Mouse (Mus musculus) liver, adult (tissue): ENCODE data around the gene Mup4.

Source experiments
- GATA4 ChIP-seq: IDR thresholded peaks from 2 replicates; pipeline ENCODE4 v1.6.1; 2014; ENCODE audit warnings: mild to moderate bottlenecking, low read length; ENCODE audit not compliant: insufficient replicate concordance

The Mup4 gene

DNA sequence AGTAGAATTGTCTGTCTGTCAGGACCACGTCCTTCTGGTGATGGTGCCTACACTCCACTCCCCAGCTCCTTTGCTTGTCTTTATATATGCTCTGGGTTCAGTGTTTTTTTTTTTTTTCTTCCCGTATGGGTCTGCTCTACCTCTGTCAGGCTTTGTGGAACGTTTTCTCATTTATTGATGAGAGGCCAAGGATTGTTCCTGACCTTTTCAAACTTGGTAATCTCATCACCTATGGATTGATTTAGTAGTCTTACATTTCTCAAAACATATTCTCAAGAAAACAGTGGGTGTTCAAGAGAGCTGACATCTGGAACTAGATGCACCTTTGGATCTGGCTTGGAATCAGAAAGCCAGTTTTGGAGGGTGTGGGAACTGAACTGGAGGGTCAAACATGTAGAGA is at the start of gene Mup4:
TSS of gene Mup4 (minus strand) at position 101 of the 400 bp plus-strand sequence.
- no peak for TF ChIP-seq GATA4

DNA sequence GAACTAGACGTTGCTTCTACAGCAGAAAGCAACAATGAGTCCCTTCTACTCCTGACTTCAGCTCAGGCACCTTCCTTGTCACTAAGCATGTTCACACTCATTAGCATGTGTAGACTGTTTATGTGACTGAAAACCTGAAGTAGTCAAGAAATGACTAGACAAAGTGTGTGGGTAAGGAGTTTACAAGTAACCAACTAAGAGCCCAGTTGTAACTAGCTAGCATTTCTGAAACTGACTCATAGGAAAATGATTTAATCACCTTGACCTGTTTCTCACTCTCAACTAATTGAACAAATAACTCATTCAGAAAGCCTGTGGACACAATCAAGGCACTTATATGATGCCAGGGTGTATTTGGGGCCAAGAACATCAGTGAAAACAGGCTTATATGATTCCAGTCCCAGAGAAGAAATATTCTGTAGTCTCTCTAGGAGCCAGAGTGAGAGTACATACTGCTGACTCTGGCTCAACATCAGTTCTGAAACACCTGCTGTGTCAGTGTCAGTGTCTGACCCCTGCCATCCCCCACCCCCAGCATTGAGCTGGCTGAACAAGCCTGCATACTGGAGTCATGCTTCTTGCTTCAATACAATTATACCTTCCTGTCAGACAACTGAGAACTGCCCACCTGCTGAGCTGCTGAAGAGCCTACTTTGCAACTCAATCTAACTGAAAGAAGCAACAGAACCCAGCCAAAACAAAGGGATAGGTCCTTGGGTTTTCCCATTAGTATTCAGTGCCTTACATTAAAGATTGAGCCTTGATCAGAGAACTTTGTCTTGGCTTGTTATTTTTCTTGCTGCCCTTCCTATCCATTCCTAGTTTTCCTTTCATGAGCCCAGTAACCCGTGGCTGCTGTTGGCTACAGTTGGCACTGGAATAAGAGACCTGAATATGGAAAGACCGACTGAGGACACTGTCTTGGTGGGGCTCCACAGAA is 3.2 kb upstream of the Mup4 start, which contains the start of gene Mup6:
TSS of gene Mup6 (plus strand) at position 890 of the 940 bp plus-strand sequence.
- no peak for TF ChIP-seq GATA4

DNA sequence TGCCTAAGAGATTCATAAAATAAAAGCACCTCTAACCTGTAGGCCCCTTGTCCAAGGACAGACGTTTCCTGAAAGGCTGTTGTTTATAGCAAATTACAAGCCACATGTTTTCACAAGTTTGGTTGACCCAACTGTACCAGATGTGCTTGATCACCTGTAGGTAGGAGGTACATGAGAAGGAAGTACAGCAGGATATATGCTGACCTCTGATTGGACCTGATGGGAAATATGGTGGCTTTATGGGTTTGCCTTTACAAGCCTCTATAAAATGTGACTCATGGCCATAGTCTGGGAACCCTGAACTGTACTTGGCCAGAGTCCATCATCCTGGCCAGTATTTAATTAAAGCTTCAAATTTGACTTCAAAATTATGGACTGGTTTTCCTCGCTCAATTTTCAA is 23.0 kb downstream of the Mup4 start:
- TF ChIP-seq GATA4 = no peak

DNA sequence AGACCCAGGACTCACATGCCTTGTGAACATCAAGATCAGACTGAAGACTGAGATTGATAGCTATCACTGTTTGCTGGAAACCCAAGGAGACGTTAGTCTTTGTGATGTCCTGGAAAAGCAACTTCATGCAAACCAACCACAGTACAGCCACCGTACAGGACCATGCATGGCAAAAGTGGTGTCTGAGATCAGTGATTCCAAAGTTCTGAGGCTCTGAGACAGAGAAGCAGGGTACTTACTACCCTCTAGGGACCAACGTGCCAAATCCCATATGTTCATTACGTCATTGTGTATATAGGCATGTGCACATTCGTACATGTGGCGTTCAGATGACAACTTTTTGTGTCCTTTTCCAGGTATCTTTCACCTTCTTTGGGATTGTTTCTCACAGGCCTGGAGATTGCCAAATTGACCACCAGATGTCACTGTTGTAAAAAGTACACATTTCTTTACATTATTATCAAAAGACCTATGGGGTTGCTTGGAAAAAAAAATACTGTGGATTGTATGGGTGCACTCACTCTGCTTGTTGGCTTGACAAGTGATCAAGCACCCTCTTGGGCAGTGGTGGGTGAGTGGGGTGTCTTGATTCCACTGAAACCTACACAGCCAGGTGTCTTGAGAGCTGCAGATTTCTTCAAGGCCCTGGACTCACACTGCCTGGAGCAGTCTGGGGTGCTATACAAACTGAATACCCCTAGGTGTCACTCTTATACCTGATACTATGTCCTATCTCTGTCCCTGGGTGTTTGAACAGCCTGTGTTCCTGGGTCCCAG is 27.8 kb downstream of the Mup4 start:
- TF ChIP-seq GATA4 = no peak

DNA sequence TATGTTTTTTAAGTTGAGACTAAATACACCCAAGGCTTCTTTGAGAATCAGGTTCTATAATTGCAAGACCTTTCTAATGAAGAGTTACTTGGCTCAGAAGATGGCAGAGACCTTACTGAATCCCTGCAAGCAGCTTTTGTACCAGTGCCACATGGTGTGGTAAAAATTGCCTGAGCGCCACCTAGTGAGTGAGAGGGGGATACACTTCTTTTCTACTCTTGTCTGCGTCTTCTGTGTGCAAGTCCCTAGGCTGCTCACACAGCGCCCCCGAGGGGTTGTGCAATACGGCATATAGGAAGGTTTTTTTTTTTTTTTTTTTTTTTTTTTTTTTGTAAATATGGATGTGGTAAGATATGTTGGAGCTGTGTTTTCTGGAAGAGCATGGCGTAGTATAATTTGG is 32.2 kb downstream of the Mup4 start:
- no peak for TF ChIP-seq GATA4

DNA sequence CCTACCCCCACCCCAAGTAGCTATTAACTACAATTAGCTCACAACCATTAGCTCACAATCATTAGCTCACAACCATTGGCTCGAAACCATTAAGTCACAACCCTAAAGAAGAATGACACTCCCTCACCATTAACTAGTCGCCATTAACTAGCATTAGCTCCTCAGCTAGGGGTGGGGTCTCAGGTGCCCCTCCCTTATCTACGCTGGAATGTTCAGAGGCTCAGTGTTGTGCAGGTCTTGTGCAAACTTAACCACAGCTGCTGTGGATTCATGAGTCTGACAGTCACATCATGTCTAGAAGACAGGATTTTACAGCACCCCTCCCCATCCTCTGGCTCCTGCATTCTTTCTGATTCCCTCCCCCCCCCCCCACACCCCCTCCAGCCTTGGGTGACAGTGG is 32.8 kb downstream of the Mup4 start:
- TF ChIP-seq GATA4 = no peak

DNA sequence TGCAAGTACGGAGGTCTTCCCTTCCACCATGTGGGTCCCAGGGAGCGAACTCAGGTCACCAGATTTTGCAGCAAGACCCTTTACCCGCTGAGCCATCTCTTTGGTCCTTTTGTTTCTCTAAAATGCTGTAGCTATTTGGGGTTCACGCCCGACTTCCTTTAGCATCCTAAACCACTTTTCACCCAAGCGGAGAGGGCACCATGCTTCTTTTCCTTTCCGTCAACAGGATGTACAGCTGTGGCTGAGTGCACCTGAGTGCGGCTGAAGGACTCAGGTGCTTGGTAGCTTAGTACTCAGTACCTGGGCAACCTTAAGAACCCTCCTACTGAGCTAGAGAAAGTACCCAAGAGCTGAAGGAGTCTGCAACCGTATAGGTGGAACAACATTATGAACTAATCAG is 35.4 kb downstream of the Mup4 start:
- TF ChIP-seq GATA4 = no peak

DNA sequence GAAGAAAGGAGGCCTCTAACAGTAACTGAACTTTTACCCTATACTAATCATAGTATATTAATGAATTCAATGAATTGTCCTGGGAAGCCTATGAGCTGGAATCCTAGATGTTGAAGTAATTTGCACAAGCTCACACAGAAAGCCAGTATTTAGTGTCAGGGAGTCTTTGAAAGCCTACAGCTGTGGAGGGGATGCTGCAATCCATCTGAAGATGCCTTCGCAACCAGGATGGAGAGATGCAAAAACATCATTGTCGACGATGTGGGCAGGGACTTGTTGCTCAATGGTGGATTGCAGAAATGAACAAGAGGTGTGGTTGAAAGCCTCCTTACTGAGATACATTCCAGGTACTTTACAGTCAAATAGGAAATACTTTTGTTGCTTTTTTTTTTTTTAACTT is 42.5 kb downstream of the Mup4 start:
- no peak for TF ChIP-seq GATA4

DNA sequence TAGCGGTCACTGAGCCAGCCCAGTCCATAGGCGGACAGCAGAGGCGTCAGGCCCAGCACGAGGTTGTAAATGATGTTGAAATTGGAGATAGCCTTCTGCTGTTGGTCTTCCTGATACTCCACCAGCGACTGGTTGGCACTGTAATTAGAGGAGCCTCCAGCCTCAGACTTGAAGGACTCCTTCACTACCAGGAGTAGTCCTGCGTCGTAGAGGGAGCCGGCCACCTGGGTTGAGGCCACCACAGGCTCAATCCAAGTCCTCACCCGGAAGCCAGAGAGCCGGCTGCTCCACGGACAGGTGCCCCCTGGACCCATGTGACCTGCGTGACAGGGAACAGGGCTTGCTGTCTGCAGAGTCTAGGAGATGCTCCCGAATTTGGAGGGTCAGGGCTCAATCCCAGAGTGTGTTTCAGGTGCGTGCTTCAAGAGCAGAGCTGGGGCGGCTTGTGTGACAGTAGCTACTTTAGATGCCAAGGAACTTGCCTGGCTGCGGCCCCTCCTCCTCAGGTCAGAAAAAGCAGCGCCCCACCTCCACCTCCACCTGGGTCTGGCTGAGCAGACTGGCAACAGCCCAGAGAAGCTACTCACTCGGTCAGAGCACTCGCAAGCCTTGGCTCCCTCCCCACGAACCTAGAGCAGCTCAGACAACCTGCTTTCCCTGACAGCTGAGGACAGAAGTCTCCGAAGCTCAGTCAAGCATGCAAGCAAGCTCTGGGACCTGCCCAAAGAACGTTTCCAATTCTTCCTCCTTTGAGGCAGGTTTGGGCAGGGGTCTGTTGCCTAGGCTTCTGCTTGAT is 45.7 kb downstream of the Mup4 start, which contains the start of gene Slc46a2:
TSS of gene Slc46a2 (minus strand) at position 449 of the 796 bp plus-strand sequence.
- no peak for TF ChIP-seq GATA4

DNA sequence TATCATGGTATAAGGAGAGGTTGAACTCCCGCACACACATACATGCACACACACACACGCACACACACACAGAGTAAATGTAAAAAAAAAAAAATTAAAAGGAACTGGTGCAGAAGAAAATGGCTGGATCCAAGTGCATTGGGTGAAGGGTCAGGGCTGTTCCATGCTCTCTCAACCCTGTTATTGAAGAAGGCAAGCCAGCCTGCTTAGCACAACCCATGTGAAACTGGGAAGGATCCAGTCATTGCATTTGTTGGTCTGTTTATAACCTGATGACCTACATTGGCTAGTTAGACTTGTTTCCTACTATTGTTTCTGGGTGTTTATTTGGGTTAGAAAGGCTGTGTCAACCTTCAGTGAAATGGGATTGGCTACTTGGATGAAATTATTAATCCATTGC is 51.7 kb downstream of the Mup4 start:
- TF ChIP-seq GATA4 = no peak

DNA sequence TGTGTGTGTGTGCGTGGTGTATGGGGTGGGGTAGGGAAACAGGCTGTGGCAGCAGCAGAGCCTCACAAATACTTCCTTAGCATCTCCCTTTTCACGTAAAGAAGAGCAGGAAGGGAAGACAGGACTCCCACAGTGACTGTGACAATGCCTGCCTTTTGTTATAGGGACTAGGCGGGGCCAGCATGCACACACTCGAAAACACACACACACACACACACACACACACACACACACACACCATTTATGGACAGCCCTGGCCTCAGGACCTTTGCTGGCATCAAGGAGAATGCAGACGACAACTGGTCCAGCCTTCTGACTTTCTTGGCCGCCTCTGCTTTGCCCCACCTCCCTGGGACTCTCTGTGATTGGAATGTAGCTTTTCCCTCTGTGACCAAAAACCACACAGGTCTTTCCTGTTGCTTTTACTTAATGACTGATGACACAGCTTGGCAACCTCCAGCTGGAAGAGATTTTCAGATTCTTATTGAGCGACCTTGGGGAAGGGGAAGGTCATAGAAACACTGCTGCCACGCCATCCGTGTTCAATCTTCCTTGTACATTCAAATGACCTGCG is 52.8 kb downstream of the Mup4 start:
- TF ChIP-seq GATA4 = no peak

DNA sequence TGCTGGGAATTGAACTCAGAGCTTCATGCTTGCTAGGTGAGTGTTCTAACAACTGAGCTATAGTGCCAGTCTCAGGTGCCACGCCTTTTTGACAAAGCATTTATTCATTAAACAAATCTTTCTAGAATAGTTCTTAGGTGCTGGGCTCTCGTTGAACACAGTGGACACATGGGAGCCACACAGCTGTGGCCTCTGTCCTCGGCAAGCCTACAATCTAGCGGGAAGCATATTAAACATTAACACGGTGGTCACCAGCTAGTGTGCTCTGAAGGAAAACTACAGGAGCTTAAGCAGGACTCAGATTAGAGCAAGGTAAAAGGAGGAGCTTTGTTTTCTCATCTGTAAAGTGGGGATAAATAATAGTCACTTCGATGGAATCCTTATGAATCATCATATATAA is 53.4 kb downstream of the Mup4 start:
- no peak for TF ChIP-seq GATA4
